Mouse (Mus musculus) MEL (cell line): Measurements from ENCODE around the gene Cadm4. TPM values are rescaled to one million over a fixed set of nuclear protein-coding genes. Genes with fewer than 3 reads are reported as not detected.

Source experiments
- DNase-seq: peaks from one replicate; pipeline ENCODE4 v3.0.0; 2011; ENCODE audit warnings: low read depth, low spot score
- H3K27ac ChIP-seq: 2 replicates; pipeline ENCODE4 v1.5.1; 2012; ENCODE audit warnings: low read depth, mild to moderate bottlenecking, control low read depth, low read length, moderate library complexity; ENCODE audit not compliant: control insufficient read depth
- H3K27me3 ChIP-seq, 2 experiments: fragments of 150-350 bp in 1 of 2; sonication (generic) in 1 of 2; 2 replicates each; pipeline ENCODE4 v1.6.1; 2012; ENCODE audit warnings: low read length in 2 of 2, mild to moderate bottlenecking in 2 of 2, improper control_type of control experiment in 1 of 2, moderate library complexity in 1 of 2; ENCODE audit not compliant: insufficient read depth in 2 of 2, control insufficient read depth in 1 of 2
- H3K36me3 ChIP-seq, 2 experiments: 2 replicates each; pipeline ENCODE4 v1.6.1; 2012 to 2014; ENCODE audit warnings: low read length in 2 of 2, improper control_type of control experiment in 1 of 2, inconsistent platforms in 1 of 2, mild to moderate bottlenecking in 1 of 2; ENCODE audit not compliant: insufficient read depth in 2 of 2, control insufficient read depth in 1 of 2
- H3K4me1 ChIP-seq, 2 experiments: fragments of 150-350 bp in 1 of 2; sonication (generic) in 1 of 2; 2 replicates each; pipeline ENCODE4 v1.6.1; 2012; ENCODE audit warnings: low read length in 2 of 2, improper control_type of control experiment in 1 of 2, mild to moderate bottlenecking in 1 of 2; ENCODE audit not compliant: insufficient read depth in 2 of 2, control insufficient read depth in 1 of 2
- H3K4me3 ChIP-seq, 2 experiments: fragments of 150-350 bp in 1 of 2; sonication (generic) in 1 of 2; 2 replicates each; pipeline ENCODE4 v1.5.1; 2012; ENCODE audit warnings: low read depth in 2 of 2, low read length in 2 of 2, mild to moderate bottlenecking in 2 of 2, moderate library complexity in 2 of 2, control low read depth in 1 of 2, improper control_type of control experiment in 1 of 2; ENCODE audit not compliant: control insufficient read depth in 1 of 2, insufficient read depth in 1 of 2
- H3K79me2 ChIP-seq: 2 replicates; pipeline ENCODE4 v1.6.1; 2012; ENCODE audit warnings: mild to moderate bottlenecking, low read length, moderate library complexity; ENCODE audit not compliant: control insufficient read depth, poor library complexity, insufficient read depth
- H3K9ac ChIP-seq: 2 replicates; pipeline ENCODE4 v1.6.1; 2012; ENCODE audit warnings: low read depth, mild to moderate bottlenecking, control low read depth, low read length, moderate library complexity; ENCODE audit not compliant: control insufficient read depth, poor library complexity, severe bottlenecking
- H3K9me3 ChIP-seq: fragments of 150-350 bp; sonication (generic); replicated peaks from 2 replicates; pipeline ENCODE4 v1.6.1; 2012; ENCODE audit warnings: mild to moderate bottlenecking, low read length, improper control_type of control experiment, moderate library complexity; ENCODE audit not compliant: insufficient read depth
- BHLHE40 ChIP-seq: IDR thresholded peaks from 2 replicates; pipeline ENCODE4 v1.6.1; 2012; ENCODE audit warnings: low read depth, mild to moderate bottlenecking, inconsistent platforms, low read length, improper control_type of control experiment, borderline replicate concordance
- CHD1 ChIP-seq: IDR thresholded peaks from 2 replicates; pipeline ENCODE4 v1.6.1; 2012; ENCODE audit warnings: low read depth, mild to moderate bottlenecking, inconsistent platforms, low read length, improper control_type of control experiment
- CHD2 ChIP-seq: IDR thresholded peaks from 2 replicates; pipeline ENCODE4 v1.6.1; 2011; ENCODE audit warnings: low read length, improper control_type of control experiment
- ETS1 ChIP-seq: IDR thresholded peaks from 2 replicates; pipeline ENCODE4 v1.6.1; 2012; ENCODE audit warnings: low read depth, mild to moderate bottlenecking, inconsistent platforms, low read length, improper control_type of control experiment, moderate library complexity
- GABPA ChIP-seq: IDR thresholded peaks from 2 replicates; pipeline ENCODE4 v1.6.1; 2012; ENCODE audit warnings: low read depth, mild to moderate bottlenecking, inconsistent platforms, low read length, improper control_type of control experiment, moderate library complexity
- GATA1 ChIP-seq: IDR thresholded peaks from 2 replicates; pipeline ENCODE4 v1.6.1; 2011; ENCODE audit warnings: low read depth, low read length, improper control_type of control experiment
- HCFC1 ChIP-seq: IDR thresholded peaks from 2 replicates; pipeline ENCODE4 v1.6.1; 2012; ENCODE audit warnings: low read depth, mild to moderate bottlenecking, inconsistent platforms, low read length, improper control_type of control experiment, moderate library complexity
- KAT2A ChIP-seq: conservative IDR thresholded peaks from 2 replicates; pipeline ENCODE4 v1.6.1; 2012; ENCODE audit warnings: low read depth, low read length, improper control_type of control experiment, inconsistent platforms
- MAFK ChIP-seq: IDR thresholded peaks from 2 replicates; pipeline ENCODE4 v1.6.1; 2011; ENCODE audit warnings: low read depth, mild to moderate bottlenecking, low read length, improper control_type of control experiment, borderline replicate concordance
- MAX ChIP-seq: IDR thresholded peaks from 2 replicates; pipeline ENCODE4 v1.6.1; 2011; ENCODE audit warnings: low read length, improper control_type of control experiment
- MEF2A ChIP-seq: IDR thresholded peaks from 2 replicates; pipeline ENCODE4 v1.6.1; 2014; ENCODE audit warnings: low read depth, mild to moderate bottlenecking, inconsistent platforms, low read length, improper control_type of control experiment; ENCODE audit not compliant: poor library complexity, insufficient replicate concordance, severe bottlenecking; ENCODE audit errors: extremely low read depth
- MYB ChIP-seq: IDR thresholded peaks from 2 replicates; pipeline ENCODE4 v1.6.1; 2011; ENCODE audit warnings: mild to moderate bottlenecking, low read depth, low read length, improper control_type of control experiment
- NELFE ChIP-seq: IDR thresholded peaks from 2 replicates; pipeline ENCODE4 v1.6.1; 2011; ENCODE audit warnings: low read depth, low read length, improper control_type of control experiment
- POLR2A ChIP-seq, 2 experiments: IDR thresholded peaks; 2 replicates each; pipeline ENCODE4 v1.6.1; 2011 to 2012; ENCODE audit warnings: low read length in 2 of 2, mild to moderate bottlenecking in 2 of 2, control low read depth in 1 of 2, improper control_type of control experiment in 1 of 2, low read depth in 1 of 2, moderate library complexity in 1 of 2; ENCODE audit not compliant: control insufficient read depth in 1 of 2, insufficient read depth in 1 of 2, poor library complexity in 1 of 2
- RAD21 ChIP-seq: IDR thresholded peaks from 2 replicates; pipeline ENCODE4 v1.6.1; 2011; ENCODE audit warnings: mild to moderate bottlenecking, low read depth, low read length, improper control_type of control experiment
- TAL1 ChIP-seq: IDR thresholded peaks from 2 replicates; pipeline ENCODE4 v1.6.1; 2012; ENCODE audit warnings: mild to moderate bottlenecking, inconsistent platforms, low read length, moderate library complexity, mixed read lengths
- TBP ChIP-seq: IDR thresholded peaks from 2 replicates; pipeline ENCODE4 v1.8.0; 2011; ENCODE audit warnings: low read depth, low read length, improper control_type of control experiment
- TCF12 ChIP-seq: IDR thresholded peaks from 2 replicates; pipeline ENCODE4 v1.6.1; 2014; ENCODE audit warnings: low read depth, mild to moderate bottlenecking, inconsistent platforms, low read length, improper control_type of control experiment, moderate library complexity
- UBTF ChIP-seq: IDR thresholded peaks from 2 replicates; pipeline ENCODE4 v1.6.1; 2012; ENCODE audit warnings: low read depth, mild to moderate bottlenecking, inconsistent platforms, low read length, improper control_type of control experiment, moderate library complexity, borderline replicate concordance; ENCODE audit not compliant: insufficient read depth
- ZC3H11A ChIP-seq: IDR thresholded peaks from 2 replicates; pipeline ENCODE4 v1.6.1; 2012; ENCODE audit warnings: low read depth, mild to moderate bottlenecking, inconsistent platforms, low read length, improper control_type of control experiment
- ZMIZ1 ChIP-seq: IDR thresholded peaks from 2 replicates; pipeline ENCODE4 v1.6.1; 2012; ENCODE audit warnings: low read depth, mild to moderate bottlenecking, inconsistent platforms, low read length, improper control_type of control experiment, moderate library complexity
- ZNF384 ChIP-seq: IDR thresholded peaks from 2 replicates; pipeline ENCODE4 v1.6.1; 2012; ENCODE audit warnings: low read depth, mild to moderate bottlenecking, inconsistent platforms, low read length, improper control_type of control experiment
- polyA plus RNA-seq, 2 experiments: library from polyadenylated mRNA; stranded (reverse) in 1 of 2; unstranded in 1 of 2; fragments of >175 nt in 1 of 2; fragments of >200 nt in 1 of 2; gene quantifications; 2 replicates each; pipeline versions ENCODE4 v1.2.1 to v1.2.4; 2012; ENCODE audit warnings: low replicate concordance in 2 of 2, low read depth in 1 of 2; ENCODE audit not compliant: insufficient read length in 2 of 2, insufficient read depth in 1 of 2, missing spikeins in 1 of 2
- total RNA-seq: library from RNA; depleted of rRNA; stranded (reverse); fragments of 300-350 nt; gene quantifications from 2 replicates; pipeline ENCODE4 v1.2.3, GENCODE M21; 2012

Cadm4 gene
- total and polyA plus RNA-seq, 3 experiments = 0.12 to 0.38 TPM; not detected in 1

GRCm38 (mm10) chr7:24476338-24476737 lies 5.5 kb upstream of the Cadm4 start:
- Histone ChIP-seq H3K27me3 (no peaks in the 10 kb centered on the region), H3K9me3 (no peaks in the 10 kb centered on the region)
- TF ChIP-seq TBP (no peak), UBTF (no peak), NELFE (no peak), GATA1 (no peak), ZMIZ1 (no peak), CHD1 (no peak), MAFK (no peak), TCF12 (no peak), MEF2A (no peak), ZC3H11A (no peak)
- TF ChIP-seq, all 39 proteins: peak for 0
- Histone ChIP-seq H3K27ac (no peak overlapping the region), H3K4me1 (no peaks in the 10 kb centered on the region; a peak in 1 of 4 replicates), H3K9ac (no peak overlapping the region), H3K4me3 (no peak overlapping the region), H3K79me2 (no peaks in the 10 kb centered on the region), H3K36me3 (no peaks in the 10 kb centered on the region)
- DNase-seq = no peak

- Histone ChIP-seq H3K4me3 (no peak overlapping the region), H3K9me3 (no peaks in the 10 kb centered on the region), H3K36me3 (no peaks in the 10 kb centered on the region), H3K27me3 (no peaks in the 10 kb centered on the region), H3K4me1 (no peaks in the 10 kb centered on the region; a peak in 2 of 4 replicates), H3K9ac (no peak overlapping the region), H3K79me2 (no peaks in the 10 kb centered on the region), H3K27ac (no peak overlapping the region)
- no peak for DNase-seq
- TF ChIP-seq ETS1 = no peak
Observed at GRCm38 (mm10) chr7:24476856-24477255, 5.0 kb upstream of the Cadm4 start.

- TF ChIP-seq POLR2A (IDR thresholded peaks at IDR 0.05; ENCODE audit: control insufficient read depth in 1 of 2, insufficient read depth in 1 of 2, low read depth in 1 of 2, low read length in 2 of 2, poor library complexity in 1 of 2) (no peak), MYB (no peak), GABPA (no peak), KAT2A (no peak), CHD2 (no peak), HCFC1 (no peak), ZMIZ1 (no peak), TBP (no peak), ZNF384 (no peak), BHLHE40 (no peak), RAD21 (no peak), TAL1 (no peak), MAX (no peak)
- TF ChIP-seq, all 39 proteins: peak for 0
- no peaks in the 10 kb centered on the region for H3K9me3 ChIP-seq
- no peaks in the 10 kb centered on the region; a peak in 2 of 4 replicates for H3K4me1 ChIP-seq
- H3K79me2 ChIP-seq = no peaks in the 10 kb centered on the region
- H3K27me3 ChIP-seq = peaks cover 0 to 1% of the 10 kb centered on the region in 2 experiments; a peak in 1 of 4 replicates
- no peak overlapping the region for H3K27ac ChIP-seq
- no peaks in the 10 kb centered on the region for H3K36me3 ChIP-seq
- H3K9ac ChIP-seq = no peak overlapping the region
- DNase-seq = no peak
- H3K4me3 ChIP-seq = no peak overlapping the region
Observed at GRCm38 (mm10) chr7:24478911-24479310, 2.9 kb upstream of the Cadm4 start.
